Mouse (Mus musculus) liver, postnatal 0 days (tissue): ENCODE measurements around the gene Tmod2.

Experiments used
- CTCF ChIP-seq: sonication (generic); IDR thresholded peaks from 2 replicates; pipeline ENCODE4 v1.5.1; 2016; ENCODE audit warnings: antibody characterized with exemption, low read depth
- EP300 ChIP-seq: IDR thresholded peaks from 2 replicates; pipeline ENCODE4 v1.6.1; 2016; ENCODE audit warnings: antibody characterized with exemption, low read depth, mild to moderate bottlenecking

DNA sequence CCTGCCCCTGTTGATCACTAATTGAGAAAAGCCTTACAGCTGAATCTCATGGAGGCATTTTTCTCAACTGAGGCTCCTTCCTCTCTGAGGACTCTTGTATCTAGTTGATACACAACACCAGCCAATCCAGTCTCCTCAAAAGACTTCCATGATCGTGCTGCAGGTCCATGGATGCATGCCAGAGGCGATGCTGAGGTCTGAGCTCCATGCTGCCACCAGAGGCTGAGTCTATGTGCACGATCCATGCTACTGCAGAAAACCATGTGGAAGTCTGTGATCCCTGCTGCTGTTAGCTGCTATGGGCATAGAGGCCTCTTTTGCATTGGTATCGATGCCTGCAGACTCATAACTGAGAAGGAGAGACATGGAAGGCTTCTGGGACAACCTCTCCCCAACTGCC, 23.1 kb upstream of the Tmod2 start:
- TF ChIP-seq CTCF, result no peak
- no peak for TF ChIP-seq EP300
